Mouse (Mus musculus) B cell, adult 62 days (primary cell): ENCODE measurements around the gene Gm10282. TPM values are rescaled to one million over a fixed set of nuclear protein-coding genes. Genes with fewer than 3 reads are reported as not detected.

Experiments
- total RNA-seq: library from RNA; stranded (reverse); gene quantifications from 4 replicates; pipeline ENCODE4 v1.2.4, GENCODE M21; 2023

The Gm10282 gene
- total RNA-seq, result 16.9 to 23.4 TPM (median 19.7 TPM) in 4 replicates

GRCm38 (mm10) chr8:72305210-72305905, at the start of gene Gm10282:
TSS of gene Gm10282 (minus strand) at chr8:72305260.

GRCm38 (mm10) chr8:72318801-72319322, 13.8 kb upstream of the Gm10282 start, which contains the start of gene Klf2:
TSS of gene Klf2 (plus strand) at chr8:72319033.

Other genes starting within 250 kb of the Gm10282 start
- gene Olfr373, start 222.1 kb downstream of the Gm10282 start, total RNA-seq, result 0.14 TPM in 1 of 4 replicates, not detected in the others
- gene Olfr374, start 198.2 kb downstream of the Gm10282 start, total RNA-seq, result not detected in 4 replicates
- 223 to 253 TPM (median 239 TPM) in 4 replicates for gene Tpm4, start 170.3 kb downstream of the Gm10282 start, total RNA-seq
- 132 to 148 TPM (median 134 TPM) in 4 replicates for gene Rab8a, start 144.1 kb downstream of the Gm10282 start, total RNA-seq
- 21.6 to 28.9 TPM (median 26.7 TPM) in 4 replicates for gene Hsh2d, start 115.6 kb downstream of the Gm10282 start, total RNA-seq
- gene Cib3, start 92.4 kb downstream of the Gm10282 start, total RNA-seq, result 0.77 TPM in 1 of 4 replicates, not detected in the others
- gene Gm11034, start 91.6 kb downstream of the Gm10282 start, total RNA-seq, result not detected in 4 replicates
- gene Fam32a, start 85.5 kb downstream of the Gm10282 start, total RNA-seq, result 87.0 to 93.7 TPM (median 88.0 TPM) in 4 replicates
- 204 to 215 TPM (median 205 TPM) in 4 replicates for gene Ap1m1, start 65.2 kb downstream of the Gm10282 start, total RNA-seq
- gene Klf2, start 13.8 kb upstream of the Gm10282 start, total RNA-seq, result 3,412 to 4,213 TPM (median 3,752 TPM) in 4 replicates
- gene Eps15l1, start 116.2 kb upstream of the Gm10282 start, total RNA-seq, result 95.1 to 102 TPM (median 100 TPM) in 4 replicates
- 0.41 to 0.43 TPM (median 0.42 TPM) in 4 replicates for gene Calr3, start 138.6 kb upstream of the Gm10282 start, total RNA-seq
- 16.2 to 29.5 TPM (median 24.9 TPM) in 4 replicates for gene 1700030K09Rik, start 138.6 kb upstream of the Gm10282 start, total RNA-seq
- gene Cherp, start 170.0 kb upstream of the Gm10282 start, total RNA-seq, result 117 to 132 TPM (median 126 TPM) in 4 replicates
- gene Slc35e1, start 187.4 kb upstream of the Gm10282 start, total RNA-seq, result 68.3 to 73.8 TPM (median 71.4 TPM) in 4 replicates
- gene Med26, start 243.0 kb upstream of the Gm10282 start, total RNA-seq, result 20.1 to 21.5 TPM (median 21.1 TPM) in 4 replicates